Mouse (Mus musculus): Measurements from ENCODE around the gene Prpf6.

The Prpf6 gene

GRCm38 (mm10) chr2:181662620-181663297, 71.1 kb downstream of the Prpf6 start:
- no peak for DNase-seq

GRCm38 (mm10) chr2:181663298-181663630, 71.6 kb downstream of the Prpf6 start:
- no peak for DNase-seq

- DNase-seq = no peak
Measured at GRCm38 (mm10) chr2:181670285-181670912, 78.7 kb downstream of the Prpf6 start.

GRCm38 (mm10) chr2:181670913-181671311, 79.2 kb downstream of the Prpf6 start:
- no peak for DNase-seq

- no peak for DNase-seq
Measured at GRCm38 (mm10) chr2:181671326-181671725, 79.7 kb downstream of the Prpf6 start, which contains the start of gene Sox18. TSS of gene Sox18 (minus strand) at chr2:181671640.

GRCm38 (mm10) chr2:181671984-181672383, 80.3 kb downstream of the Prpf6 start:
- no peak for DNase-seq

GRCm38 (mm10) chr2:181673501-181673900, 81.8 kb downstream of the Prpf6 start:
- DNase-seq = no peak

- DNase-seq = no peak
Measured at GRCm38 (mm10) chr2:181674934-181675333, 83.3 kb downstream of the Prpf6 start.

GRCm38 (mm10) chr2:181675454-181675853, 83.8 kb downstream of the Prpf6 start:
- DNase-seq = no peak

GRCm38 (mm10) chr2:181676424-181676823, 84.8 kb downstream of the Prpf6 start:
- DNase-seq = no peak

GRCm38 (mm10) chr2:181677096-181677754, 85.6 kb downstream of the Prpf6 start:
- no peak for DNase-seq

GRCm38 (mm10) chr2:181677755-181678098, 86.1 kb downstream of the Prpf6 start:
- DNase-seq = no peak

- DNase-seq = peak; percentile 73 to 79
Measured at GRCm38 (mm10) chr2:181678780-181679179, 87.1 kb downstream of the Prpf6 start.

- peak; percentile 66 to 67 for DNase-seq
Measured at GRCm38 (mm10) chr2:181679951-181680715, 88.5 kb downstream of the Prpf6 start, which contains the start of gene Tcea2. TSS of gene Tcea2 (plus strand) at chr2:181680310.

GRCm38 (mm10) chr2:181680716-181681117, 89.0 kb downstream of the Prpf6 start:
- no peak for DNase-seq

- DNase-seq = no peak
Measured at GRCm38 (mm10) chr2:181681978-181682377, 90.3 kb downstream of the Prpf6 start.

GRCm38 (mm10) chr2:181683381-181683780, 91.7 kb downstream of the Prpf6 start:
- no peak for DNase-seq

- DNase-seq = no peak
Measured at GRCm38 (mm10) chr2:181684713-181685112, 93.0 kb downstream of the Prpf6 start.

- no peak for DNase-seq
Measured at GRCm38 (mm10) chr2:181685686-181686085, 94.0 kb downstream of the Prpf6 start.

GRCm38 (mm10) chr2:181687586-181687985, 95.9 kb downstream of the Prpf6 start:
- DNase-seq = no peak

- no peak for DNase-seq
Measured at GRCm38 (mm10) chr2:181689466-181690160, 97.9 kb downstream of the Prpf6 start.

- no peak for DNase-seq
Measured at GRCm38 (mm10) chr2:181691083-181691482, 99.4 kb downstream of the Prpf6 start.

- DNase-seq = no peak
Measured at GRCm38 (mm10) chr2:181691571-181691970, 99.9 kb downstream of the Prpf6 start.

Measured in thymus, postnatal 36 days (tissue).